Comparison of ENCODE assay signal across 8 mouse cellular contexts in genomic region chr16:32246952-32247370, GRCm38 (mm10). TPM values are rescaled to one million over a fixed set of nuclear protein-coding genes. Genes with fewer than 3 reads are reported as not detected.
DNase-seq lines count a peak whose midpoint lies in the region; ATAC-seq lines count a peak whose summit lies in the region.

Gene Fbxo45, minus strand, starts transcription at chr16:32247158.
Gene Wdr53, plus strand, starts transcription at chr16:32247227.

- ATAC-seq in hindbrain, embryonic 12.5 days (ENCODE audit: low FRiP score), result peak; percentile 99

- peaks cover 27% of the 10 kb centered on the region for H3K4me1 ChIP-seq in hindbrain, embryonic 12.5 days

- no peaks in the 10 kb centered on the region for H3K9me3 ChIP-seq in hindbrain, embryonic 12.5 days (replicated peaks)

- H3K27ac ChIP-seq in hindbrain, embryonic 12.5 days, result peak within 1 kb of the TSS; percentile 94

- H3K4me3 ChIP-seq in hindbrain, embryonic 12.5 days, result peak within 1 kb of the TSS; percentile 89

- H3K36me3 ChIP-seq in hindbrain, embryonic 12.5 days, result 0 out of 2 replicates have a peak, but pooled peaks cover 2% of the 10 kb centered on the region

- peak within 1 kb of the TSS; percentile 76 for H3K4me2 ChIP-seq in hindbrain, embryonic 12.5 days (replicated peaks)

- peak; percentile 98 for DNase-seq in NIH3T3 (ENCODE audit: low read depth)
- DNase-seq in cerebellum, postnatal 10 days, result peak; percentile 98 to 99
- DNase-seq in frontal cortex, postnatal 10 days (ENCODE audit: low spot score in 2 of 2), result peak; percentile 95 to 98
- peak; percentile 96 to 98 for DNase-seq in layer of hippocampus, postnatal 14 days (ENCODE audit: low spot score in 2 of 2)
- peak; percentile 96 for DNase-seq in lung, postnatal 14 days
- peak; percentile 88 for DNase-seq in retina, adult 2 months (ENCODE audit: low read depth, low spot score)
- DNase-seq in thymus, postnatal 36 days, result peak; percentile 94 to 98

- no peaks in the 10 kb centered on the region for H3K27me3 ChIP-seq in hindbrain, embryonic 12.5 days

- under 1% methylated on average over 45 of the region's 48 CpGs for WGBS in hindbrain, embryonic 12.5 days

- H3K9ac ChIP-seq in hindbrain, embryonic 12.5 days, result peak within 1 kb of the TSS; percentile 97

RNA-seq across cellular contexts. Expression of gene Fbxo45, which starts in this region (rescaled TPM):
- polyA plus RNA-seq in hindbrain, embryonic 12.5 days (2016; fragmentation: Nextera tagmentation; extraction: Ambion mirVana), result 26.1 and 28.4 TPM in 2 replicates
- total RNA-seq in layer of hippocampus, postnatal 14 days (2021), result 10 to 100 TPM; 42.8 to 43.1 TPM

RNA-seq across cellular contexts. Expression of gene Wdr53, which starts in this region (rescaled TPM):
- polyA plus RNA-seq in hindbrain, embryonic 12.5 days (2016; fragmentation: Nextera tagmentation; extraction: Ambion mirVana), result 17.1 and 18.5 TPM in 2 replicates
- 10 to 100 TPM; 10.7 to 12.8 TPM for total RNA-seq in layer of hippocampus, postnatal 14 days (2021)

Comparison
In these comparisons a context has a peak if more than half of its experiments do, and no peak if none do; other contexts are left out.
1. Peak in every context shown above with its lines: DNase-seq, ATAC-seq, H3K4me3 ChIP-seq and H3K27ac ChIP-seq.